Mouse (Mus musculus) layer of hippocampus, adult 18-20 months (tissue): ENCODE data around the gene Slc35d1. TPM values are rescaled to one million over a fixed set of nuclear protein-coding genes. Genes with fewer than 3 reads are reported as not detected.

Experiments used
- total RNA-seq, 2 experiments: library from RNA; stranded (reverse); gene quantifications; 2 replicates each; pipeline ENCODE4 v1.2.3; 2021

The Slc35d1 gene
- total RNA-seq, 2 experiments from 2014 or later = 12.6 to 15.1 TPM

Other genes starting within 250 kb of the Slc35d1 start
- under 1 TPM; 0.32 to 0.38 TPM for gene Tctex1d1, start 236.6 kb downstream of the Slc35d1 start, total RNA-seq
- 1 to 10 TPM in 1 of 2 experiments, under 1 TPM in 1; 0.82 to 1.4 TPM for gene Insl5, start 188.3 kb downstream of the Slc35d1 start, total RNA-seq
- gene Mier1, start 100.8 kb downstream of the Slc35d1 start, total RNA-seq = 10 to 100 TPM; 50.7 to 51.3 TPM
- 10 to 100 TPM; 13.2 to 14.1 TPM for gene Wdr78, start 100.6 kb downstream of the Slc35d1 start, total RNA-seq
- gene 4921539E11Rik, start 75.7 kb upstream of the Slc35d1 start, total RNA-seq = not detected
- 1 to 10 TPM; 9.0 to 9.4 TPM for gene Oma1, start 98.6 kb upstream of the Slc35d1 start, total RNA-seq